Mouse (Mus musculus): ENCODE results near the gene Cdk2ap1.
A peak's percentile ranks its signal among the peaks of the same experiment; 100 is the strongest.
"Not testable (repeated sequence)": the region's sequence is repeated elsewhere in the genome, so short reads cannot be mapped to it uniquely, and the experiment has no call there.

DNA sequence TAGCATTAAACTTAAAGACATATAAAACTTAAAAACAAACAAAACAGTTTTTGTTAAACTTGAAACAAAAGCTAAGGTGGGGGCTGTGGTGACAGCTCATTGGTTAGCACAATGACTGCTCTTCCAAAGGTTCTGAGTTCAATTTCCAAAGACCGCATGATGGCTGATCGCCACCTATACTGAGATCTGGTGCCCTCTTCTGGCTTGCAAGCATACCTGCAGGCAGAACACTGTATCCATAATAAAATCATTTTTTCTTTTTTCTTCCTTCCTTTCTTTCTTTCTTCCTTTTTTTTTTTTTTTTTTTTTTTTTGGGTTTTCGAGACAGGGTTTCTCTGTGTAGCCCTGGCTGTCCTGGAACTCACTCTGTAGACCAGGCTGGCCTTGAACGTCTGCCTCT lies 63.6 kb downstream of the Cdk2ap1 start:
- peak; percentile 77 for TF ChIP-seq CTCF (IDR thresholded peaks at IDR 0.05)
- TF ChIP-seq EP300 (IDR thresholded peaks at IDR 0.05): not testable (repeated sequence)
